Mouse (Mus musculus) hematopoietic stem cell, adult 5-6 weeks (primary cell): ENCODE measurements around the gene Mvb12b. TPM values are rescaled to one million over a fixed set of nuclear protein-coding genes. Genes with fewer than 3 reads are reported as not detected.

Experiments used
- ATAC-seq, 2 experiments: fragments of 125-278 bp in 1 of 2; replicated peaks in 1 of 2; 2 replicates each; pipeline ENCODE4 v1.8.0; 2016 to 2017; ENCODE audit warnings: inconsistent platforms in 2 of 2, mild to moderate bottlenecking in 2 of 2, moderate number of reproducible peaks in 2 of 2, low read depth in 1 of 2, moderate TSS enrichment in 1 of 2; ENCODE audit not compliant: low FRiP score in 2 of 2, poor library complexity in 2 of 2, severe bottlenecking in 2 of 2, insufficient read depth in 1 of 2, low TSS enrichment in 1 of 2
- total RNA-seq: library from RNA; stranded (forward); fragments of 172-1452, 232-1000 nt; gene quantifications from 2 replicates; pipeline ENCODE4 v1.2.3, GENCODE M21; 2017

Gene Mvb12b
- total RNA-seq, 1 experiment from 2014 or later = 19.3 TPM

DNA sequence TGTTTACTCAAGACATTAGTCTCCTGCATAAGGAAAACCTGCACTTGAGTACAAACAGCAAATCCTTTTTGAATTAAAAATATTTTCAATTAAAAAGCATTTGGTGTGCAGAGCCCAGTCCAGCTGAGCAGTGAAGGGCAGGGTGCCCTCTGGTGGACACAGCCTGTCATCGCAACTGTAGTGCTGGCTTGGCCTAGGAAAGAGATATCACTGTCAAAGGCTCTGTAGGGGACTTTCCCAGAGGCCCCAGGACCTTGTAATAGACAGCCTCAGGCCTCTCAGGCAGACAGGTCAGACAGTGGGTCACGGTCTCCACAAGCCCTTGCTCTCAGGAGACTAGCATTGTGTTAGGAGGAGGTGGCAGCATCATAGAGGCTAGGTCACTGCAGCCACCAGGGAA, 151.0 kb downstream of the Mvb12b start:
- ATAC-seq = peak in 1 of 2 experiments; percentile 48; a peak in 2 of 4 replicates

DNA sequence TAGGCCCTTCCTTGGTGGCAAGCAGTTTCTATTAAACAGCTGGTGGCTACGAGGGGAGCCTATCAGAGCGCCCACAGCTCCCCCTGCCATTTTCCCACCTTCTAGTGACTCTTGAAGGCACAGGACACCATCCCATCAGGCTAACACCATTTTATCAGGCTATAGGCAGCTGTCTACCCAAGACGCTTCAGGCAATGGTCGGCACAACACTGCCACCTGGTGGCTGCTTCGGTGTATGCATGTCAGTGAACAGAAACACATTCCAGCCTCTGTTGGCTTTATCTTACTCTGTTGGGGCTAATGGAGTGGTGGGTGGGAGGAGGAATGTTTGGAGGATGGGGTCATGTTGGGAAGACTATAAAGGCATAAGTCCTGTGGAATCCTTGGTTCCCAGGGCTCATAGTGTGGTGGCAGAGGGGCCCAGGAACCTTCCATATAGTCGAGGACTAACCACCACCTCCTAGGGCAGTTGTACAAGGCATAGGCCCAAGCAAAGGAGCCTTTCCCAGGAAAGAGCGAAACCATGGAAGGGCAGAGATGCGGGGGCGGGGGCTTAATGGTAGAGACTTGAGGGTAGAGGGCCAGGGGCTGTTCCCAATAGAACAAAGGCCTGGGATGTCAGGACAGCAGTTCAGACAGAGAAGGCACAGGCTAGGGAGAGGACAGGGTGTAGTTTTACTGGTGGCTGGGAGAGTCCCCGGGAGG, 152.8 kb downstream of the Mvb12b start:
- ATAC-seq = peak in 1 of 2 experiments; percentile 44; a peak in 2 of 4 replicates

DNA sequence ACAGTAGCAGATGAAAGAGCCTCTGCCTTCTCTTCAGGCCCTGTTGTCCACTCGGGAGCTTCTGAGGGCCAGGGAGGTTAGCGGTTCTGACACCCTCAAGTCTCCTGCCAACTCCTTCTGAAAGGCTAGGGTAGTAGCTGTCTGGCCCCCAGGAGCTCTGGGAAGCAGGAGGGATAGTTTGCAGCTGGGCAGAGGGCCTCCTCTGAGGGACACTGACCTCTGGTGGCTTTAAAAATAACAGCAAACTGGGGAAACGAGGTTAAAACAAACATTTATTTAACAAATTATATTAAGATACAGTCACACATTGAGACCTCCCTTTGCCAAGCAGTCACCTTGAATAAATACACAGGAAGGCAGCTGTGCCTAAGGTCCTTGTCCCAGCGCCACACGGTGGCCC, 158.0 kb downstream of the Mvb12b start:
- no peak for ATAC-seq

DNA sequence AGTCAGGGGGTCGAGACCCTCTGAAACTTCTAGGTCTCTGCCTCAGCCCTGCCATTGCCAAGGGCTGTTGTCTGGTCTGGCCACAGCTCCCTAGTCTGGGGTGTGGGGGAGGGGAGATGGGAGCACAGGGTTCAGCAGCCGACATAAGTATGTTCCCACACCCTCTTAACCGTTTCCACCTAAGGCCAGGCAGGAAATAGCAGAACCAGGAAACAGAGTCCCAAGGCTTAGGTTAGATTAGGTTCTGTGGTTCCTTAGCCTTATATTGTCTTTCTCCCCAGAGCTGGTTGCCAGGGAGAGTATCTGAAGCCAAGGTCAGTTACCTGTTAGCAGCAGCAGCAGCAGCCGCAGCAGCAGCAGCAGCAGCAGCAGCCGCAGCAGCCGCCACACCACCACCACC, 160.5 kb downstream of the Mvb12b start:
- peak in 1 of 2 experiments; percentile 61; a peak in 2 of 4 replicates for ATAC-seq

DNA sequence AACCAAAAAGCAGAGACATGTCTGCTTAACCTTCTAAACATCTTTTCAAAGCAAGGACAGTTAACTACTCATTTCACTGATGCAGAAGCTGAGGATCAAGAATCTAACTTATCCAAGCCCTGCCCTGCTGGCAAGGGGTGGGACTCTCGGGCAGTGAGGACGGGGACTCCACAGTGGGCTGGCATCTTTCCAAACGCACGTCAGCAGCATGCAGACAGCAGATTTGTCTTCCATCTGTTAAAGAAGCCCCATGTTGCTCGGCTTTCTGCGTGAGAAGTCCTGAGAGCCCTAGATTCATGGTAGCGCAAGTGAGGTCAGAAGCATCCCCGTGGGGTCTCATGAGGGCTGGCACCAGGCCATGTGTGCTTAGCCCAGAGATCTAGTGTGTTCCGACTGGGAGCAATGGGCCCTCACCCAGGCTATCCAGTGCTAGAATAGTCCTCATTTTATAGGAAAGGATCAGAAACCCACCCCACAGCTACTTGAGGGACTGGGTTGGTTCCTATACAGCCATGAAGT, 167.3 kb downstream of the Mvb12b start:
- no peak for ATAC-seq

DNA sequence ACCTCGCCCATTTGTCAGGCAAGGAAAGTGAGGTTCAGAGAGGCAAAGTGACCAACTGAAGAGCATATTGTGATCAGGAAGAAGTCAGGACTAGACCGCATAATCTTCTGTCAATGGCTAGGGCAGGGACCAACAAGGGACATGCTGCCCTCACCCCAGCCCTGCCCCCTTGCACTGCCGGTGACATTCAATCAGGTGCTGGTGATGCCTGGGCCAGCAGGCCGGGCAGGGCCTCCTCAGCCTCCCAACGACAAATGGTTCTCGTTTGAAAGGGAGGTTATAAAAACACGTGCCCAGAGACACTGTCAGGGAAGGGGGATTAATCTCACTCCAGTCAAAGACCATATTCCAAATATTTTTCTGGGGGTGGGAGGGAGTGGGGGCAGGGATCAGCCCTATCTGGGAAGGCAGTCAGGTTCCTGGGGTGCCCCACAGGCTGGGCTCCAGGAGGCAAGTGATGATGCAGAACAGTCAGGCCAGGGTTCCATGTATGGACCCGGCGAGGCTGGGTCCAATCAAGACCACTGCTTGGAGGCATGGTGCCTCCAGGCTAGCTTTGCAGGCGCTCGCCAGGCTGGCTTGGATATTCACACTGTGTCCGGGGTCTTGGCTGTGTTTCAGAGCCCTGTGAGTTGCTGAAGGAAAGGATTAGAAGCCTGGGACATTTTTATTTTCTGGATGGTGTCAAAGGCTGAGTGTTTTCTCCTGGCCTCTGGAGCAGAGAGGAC, 168.2 kb downstream of the Mvb12b start:
- ATAC-seq = no peak

DNA sequence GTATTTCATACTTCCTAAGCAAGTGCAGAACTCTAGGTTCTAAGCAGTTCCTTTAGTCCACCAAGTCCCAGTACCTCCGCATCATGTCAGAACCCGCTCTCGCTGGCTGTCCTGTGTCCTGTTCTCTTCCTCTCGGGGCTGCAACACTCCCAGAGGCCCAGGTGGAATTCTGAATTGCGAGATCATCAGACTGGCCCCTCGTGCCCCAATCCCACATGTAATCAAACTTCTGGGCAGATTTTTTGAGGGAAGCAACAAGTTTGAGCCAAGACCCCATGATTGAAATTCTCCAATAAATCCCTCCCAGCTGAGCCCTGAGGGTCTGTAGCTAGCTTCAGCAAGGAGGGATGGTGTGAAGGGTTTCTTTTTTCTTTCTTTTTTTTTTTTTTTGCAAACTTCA, 169.2 kb downstream of the Mvb12b start:
- ATAC-seq = no peak

DNA sequence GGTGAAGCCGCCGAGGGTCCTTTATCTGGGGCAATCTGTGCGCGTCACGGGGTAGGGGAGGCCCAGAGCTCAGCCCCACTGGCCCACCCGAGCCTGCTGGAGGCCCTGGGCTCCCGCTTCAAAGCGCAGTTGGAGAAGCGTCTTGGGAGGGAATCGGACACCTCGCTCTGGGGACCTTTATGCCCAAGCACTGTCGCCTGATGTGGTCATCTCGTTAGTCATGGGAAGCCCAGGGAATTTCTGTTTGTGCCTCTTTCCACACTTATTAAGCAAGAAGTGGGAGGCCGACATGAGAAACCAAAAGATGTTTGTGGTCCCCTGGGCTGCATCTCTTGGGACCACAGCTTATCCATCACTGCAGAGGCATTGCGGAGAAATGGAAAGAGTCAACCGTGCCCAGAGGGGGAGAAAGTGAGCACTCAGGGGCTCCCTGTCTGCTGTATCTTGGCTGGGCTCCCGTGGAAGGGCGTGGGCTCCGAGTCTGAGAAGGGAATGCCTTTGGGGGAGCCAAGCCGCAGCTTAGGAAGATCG, 169.9 kb downstream of the Mvb12b start:
- ATAC-seq = no peak

DNA sequence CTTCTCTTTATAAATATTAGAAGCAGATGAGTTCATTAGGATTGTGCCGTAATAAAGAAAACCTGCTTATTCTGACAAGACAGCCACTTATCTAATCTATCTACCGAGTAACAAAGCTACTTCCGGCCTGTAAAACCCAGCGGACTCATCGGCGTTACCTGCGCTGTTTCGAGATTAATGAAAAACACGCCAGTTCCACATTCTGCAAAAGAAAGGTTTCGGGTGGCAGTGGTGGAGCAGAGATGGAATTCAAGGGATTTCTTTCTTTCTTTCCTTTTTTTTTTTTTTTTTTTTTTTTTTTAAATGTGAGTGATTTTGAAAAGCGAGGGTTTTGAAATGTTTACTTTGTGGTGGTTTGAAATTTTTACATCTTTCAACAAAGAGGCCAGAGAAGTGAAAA, 170.4 kb downstream of the Mvb12b start:
- no peak for ATAC-seq

DNA sequence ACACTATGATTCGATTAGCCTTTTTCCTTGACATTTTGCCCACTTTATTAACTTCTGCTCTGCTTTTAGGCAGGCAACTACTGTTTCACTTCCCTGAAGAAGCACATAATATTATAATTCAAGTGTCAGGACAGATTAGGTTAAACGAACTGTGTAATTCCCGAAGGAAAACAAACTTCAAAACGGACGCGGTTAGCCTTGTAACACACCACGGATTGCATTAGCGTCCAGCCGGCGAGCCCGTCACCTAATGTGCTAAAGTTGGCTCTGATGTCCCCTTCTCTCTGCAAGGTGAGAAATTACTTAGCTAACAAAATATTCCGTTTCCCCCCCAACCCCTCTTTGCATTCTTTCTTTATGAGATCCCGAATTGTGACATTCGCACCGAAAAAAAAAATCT, 170.9 kb downstream of the Mvb12b start:
- ATAC-seq = no peak

DNA sequence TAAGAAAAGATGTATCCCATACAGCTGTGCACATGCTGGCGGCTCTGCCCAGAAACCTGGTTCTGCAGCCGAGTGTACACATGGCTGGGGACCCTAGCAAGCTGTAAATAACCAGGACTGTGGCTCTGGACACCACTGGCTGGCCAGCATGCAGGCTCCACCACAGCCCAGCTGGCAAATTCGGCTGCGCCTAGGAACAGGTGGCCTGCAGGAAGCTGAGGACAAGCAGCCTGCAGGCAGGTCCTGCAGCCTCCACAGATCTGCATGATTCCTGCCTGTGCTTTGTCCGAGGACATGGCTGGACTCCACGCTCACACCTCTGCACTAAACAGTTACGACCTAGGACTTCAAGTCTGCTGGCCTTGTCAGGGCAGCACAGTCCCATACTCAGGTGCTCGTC, 172.8 kb downstream of the Mvb12b start:
- ATAC-seq = no peak

DNA sequence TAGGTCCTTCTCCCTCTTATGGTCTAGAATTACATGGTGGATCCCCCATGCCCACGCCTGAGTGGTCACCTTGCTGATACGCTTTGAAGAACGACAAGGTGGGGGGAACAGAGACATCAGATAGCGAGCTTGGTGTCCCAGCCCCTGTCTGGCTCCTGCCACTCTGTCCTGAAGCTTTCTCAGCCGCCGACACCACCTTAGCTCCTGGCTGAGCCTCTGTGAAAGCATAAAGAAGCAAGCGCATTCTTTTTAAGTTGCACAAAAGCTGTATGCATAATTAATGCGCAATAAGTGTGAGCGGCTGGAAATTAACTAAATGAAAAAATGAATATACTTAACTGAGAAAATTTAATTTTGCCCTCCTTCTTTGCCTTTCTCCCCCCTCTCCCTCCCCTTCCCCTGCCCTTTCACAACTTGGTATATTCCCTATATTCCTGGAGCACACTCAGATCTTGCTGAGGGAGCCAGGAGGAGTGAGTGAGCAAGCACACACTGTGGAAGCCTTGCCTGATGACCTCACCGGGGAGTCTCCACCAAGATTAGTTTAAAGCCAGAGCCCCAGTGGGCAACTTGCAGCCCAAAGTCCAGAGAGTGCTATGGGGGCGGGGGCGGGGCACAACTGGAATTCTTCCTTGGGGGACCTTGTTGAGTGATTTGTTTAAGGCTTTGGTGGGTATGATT, 174.0 kb downstream of the Mvb12b start:
- ATAC-seq = no peak

DNA sequence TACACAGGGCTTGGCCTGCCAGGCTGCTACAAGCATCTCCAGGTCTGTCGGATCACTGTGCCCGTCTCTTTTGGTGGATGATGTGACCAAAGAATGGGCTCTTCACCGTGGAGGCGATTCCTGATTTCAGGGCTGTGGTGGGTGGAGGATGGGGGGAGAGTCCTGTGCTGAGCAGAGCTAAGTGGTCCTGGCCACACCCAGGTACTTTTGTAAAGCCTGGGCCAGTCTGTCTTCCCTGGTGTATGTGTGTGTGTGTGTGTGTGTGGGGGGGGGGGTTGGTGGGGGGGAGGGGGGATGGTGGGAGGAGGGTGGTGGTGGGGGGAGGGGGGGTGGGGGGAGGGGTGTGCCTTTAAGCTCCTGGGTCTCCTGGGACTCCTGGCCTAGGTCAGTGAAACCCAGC, 174.9 kb downstream of the Mvb12b start:
- no peak for ATAC-seq

DNA sequence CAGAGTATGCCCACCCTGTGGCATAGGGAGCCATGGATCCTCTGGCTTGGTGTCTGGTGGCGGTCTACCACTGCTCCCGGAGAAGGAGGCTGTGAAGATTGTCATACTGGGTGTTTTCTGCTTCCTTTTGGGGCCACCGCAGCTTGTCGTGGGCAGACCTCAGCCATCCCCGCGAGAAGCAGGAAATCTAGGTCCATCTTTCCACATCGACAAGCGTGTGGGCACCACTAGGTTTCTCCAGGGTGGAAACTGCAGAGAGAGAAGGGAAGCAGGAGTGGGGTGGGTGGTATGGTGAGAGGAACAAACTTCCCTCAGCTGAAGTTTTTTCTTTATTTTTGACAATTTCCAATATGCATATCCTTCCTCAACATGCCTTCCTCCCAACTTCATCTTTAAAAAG, 178.9 kb downstream of the Mvb12b start:
- ATAC-seq = no peak

DNA sequence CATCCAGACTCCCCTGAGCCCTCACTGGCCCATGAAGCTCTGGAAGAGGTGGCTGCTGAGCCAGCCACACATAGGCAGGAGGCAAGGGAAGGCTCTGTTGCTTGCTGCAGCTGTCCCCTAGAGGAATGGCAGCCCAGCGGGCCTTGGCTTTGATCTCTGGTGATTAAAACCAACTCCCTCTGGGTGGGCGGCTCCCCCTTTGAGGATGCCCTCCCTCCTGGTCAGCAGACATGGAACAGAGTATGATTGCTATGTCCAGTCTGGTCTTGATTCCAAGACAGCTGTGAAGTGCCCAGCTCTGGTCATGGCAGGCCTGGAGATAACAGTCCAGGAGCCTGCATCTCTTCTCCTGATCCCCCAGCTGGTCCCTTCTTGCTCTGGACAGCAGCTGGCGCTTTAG, 179.7 kb downstream of the Mvb12b start:
- no peak for ATAC-seq

DNA sequence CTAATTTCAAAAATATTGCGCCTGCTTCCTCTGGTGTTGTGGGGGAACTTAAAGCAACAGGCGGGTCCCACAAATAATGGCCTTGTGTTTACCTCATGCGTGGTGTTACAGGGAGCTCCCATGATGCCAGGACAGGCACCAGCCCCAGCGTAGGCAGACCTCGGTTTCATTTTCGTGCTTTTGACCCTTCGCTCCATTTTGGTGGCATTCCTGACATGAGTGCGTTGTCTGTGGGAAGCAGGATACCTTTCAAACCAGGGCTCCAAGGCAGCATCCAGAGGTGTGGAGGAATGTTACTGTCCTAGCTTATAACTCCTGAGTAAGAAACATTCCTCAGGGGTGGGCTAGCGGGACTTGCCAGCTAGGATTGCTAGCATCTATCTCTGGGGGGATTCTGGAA, 181.3 kb downstream of the Mvb12b start:
- no peak for ATAC-seq

DNA sequence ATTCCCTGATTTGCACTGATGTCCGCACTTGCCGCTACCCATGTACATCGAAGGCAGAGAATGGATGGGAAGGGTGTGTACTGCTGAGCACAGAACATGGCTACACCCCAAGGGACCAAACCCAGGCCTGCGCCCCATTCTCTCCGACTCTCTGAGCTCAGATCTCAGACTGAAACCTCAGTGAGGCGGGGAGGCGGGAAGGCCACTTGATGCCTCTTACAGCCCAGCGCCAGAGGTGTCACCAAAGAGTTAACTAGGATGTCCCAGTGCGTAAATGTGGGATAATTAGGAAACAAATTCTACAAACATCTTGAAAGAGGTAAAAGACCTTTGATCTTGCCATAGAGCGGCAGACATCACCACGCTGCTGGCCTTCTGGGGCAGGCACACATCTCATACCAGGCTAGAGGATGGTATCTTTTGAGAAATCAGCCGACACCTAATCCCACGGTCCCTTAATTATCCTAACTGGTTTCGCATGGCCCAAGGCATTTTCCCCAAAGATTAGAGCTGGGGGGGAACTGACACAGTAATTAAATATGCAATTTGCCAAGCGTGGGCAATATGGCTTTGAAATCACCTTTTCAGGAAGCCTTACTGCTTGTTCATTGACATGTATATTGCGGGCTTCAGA, 181.9 kb downstream of the Mvb12b start:
- ATAC-seq = no peak

DNA sequence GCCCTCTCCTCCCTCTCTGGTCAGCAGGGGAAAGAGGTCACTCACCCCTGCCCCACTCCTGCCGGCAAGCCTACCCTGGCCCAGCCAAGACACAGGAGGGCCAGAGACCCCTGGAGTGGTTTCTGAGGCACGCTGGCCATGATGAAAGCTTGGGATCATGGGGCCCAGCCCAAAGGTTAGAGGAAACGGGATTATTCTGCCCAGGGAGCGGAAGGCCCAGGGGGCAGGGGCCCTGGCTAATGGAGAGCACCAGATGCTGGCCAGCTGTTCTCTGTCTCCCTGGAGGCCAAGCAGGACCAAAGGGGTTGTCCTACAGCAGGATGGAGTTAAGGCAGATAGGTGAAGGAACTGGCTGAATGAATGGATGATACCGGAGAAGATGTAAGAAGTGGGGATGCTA, 184.5 kb downstream of the Mvb12b start:
- no peak for ATAC-seq
